In the genomic region with DNA sequence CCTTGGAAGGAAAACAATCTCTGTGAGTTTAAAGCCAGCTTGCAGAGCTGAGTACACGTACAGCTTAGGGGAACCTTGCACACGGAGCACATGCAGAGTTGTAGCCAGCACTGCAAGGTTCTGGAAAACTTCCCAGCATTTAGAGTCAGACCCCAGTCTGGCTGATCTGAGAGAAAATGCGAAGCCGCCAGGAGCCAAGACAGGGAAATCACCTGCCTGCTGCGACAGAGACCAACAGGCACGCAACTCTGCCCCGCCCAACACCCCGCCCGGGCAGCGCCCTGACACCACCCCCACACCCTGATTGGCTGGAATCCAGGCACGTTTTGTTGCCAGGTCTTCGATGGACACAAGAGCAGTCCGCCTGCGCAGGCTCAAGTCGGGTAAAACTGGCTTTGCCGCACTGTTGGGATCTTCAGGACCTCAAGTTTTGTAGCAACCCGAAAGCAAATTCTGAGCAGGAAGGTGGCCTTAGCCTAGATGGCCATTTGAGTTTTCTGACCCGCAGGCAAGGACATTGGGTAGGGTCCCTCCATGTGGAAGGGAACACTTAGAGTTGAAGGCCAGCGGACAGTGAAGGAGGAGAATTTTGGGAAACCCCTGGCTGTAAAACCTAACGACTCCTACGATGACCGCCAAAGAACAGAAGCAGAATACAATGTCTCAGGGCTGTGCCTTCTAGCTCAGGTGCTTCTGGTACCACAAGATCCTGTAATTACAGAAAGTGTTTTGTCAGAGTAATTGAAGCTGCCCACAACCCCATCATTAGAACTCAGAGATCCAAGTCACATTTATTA, we compare ENCODE assay signal across 8 mouse cellular contexts. TPM values are rescaled to one million over a fixed set of nuclear protein-coding genes. Genes with fewer than 3 reads are reported as not detected.
A peak's percentile ranks its signal among the peaks of the same experiment; 100 is the strongest.
DNase-seq lines count a peak whose midpoint lies in the region; ATAC-seq lines count a peak whose summit lies in the region.

No protein-coding gene starts in this region.

- DNase-seq in adrenal gland, adult 18-20 months (ENCODE audit: low spot score in 2 of 2): peak; percentile 79 to 86
- peak; percentile 91 for DNase-seq in embryo, embryonic 10.5 days (ENCODE audit: low spot score)
- DNase-seq in gastrocnemius, postnatal 14 days: peak; percentile 74
- peak; percentile 61 for DNase-seq in hindlimb bud, embryonic 11.5 days (ENCODE audit: extremely low spot score, low read depth, low spot score)
- peak; percentile 18 to 33 for DNase-seq in left cerebral cortex, adult 8-10 months (ENCODE audit: low spot score in 2 of 2)
- peak; percentile 45 to 59 for DNase-seq in right cerebral cortex, adult 2 months (ENCODE audit: low spot score in 2 of 2)
- peak; percentile 64 for DNase-seq in urinary bladder, postnatal 10 days (ENCODE audit: low spot score)

- peak; percentile 92 for ATAC-seq in megakaryocyte, adult 5-6 weeks (ENCODE audit: poor library complexity, severe bottlenecking)

- intact Hi-C loops in gastrocnemius, postnatal 14 days (cut with DNase I; ENCODE audit: low total_unique reads): loop anchor here (5.0 kb wide), 1 partner anchor 409 kb away; no protein-coding TSS in a partner anchor

RNA-seq across cellular contexts. Expression of gene Esr2, which starts 19.1 kb away (rescaled TPM):
- under 1 TPM in 1 of 2 experiments, not detected in 1; 0.20 TPM for total RNA-seq in adrenal gland, adult 18-20 months (2021)
- total RNA-seq in gastrocnemius, postnatal 14 days (2021): not detected
- total RNA-seq in left cerebral cortex, adult 8-10 months (2022): under 1 TPM; 0.33 to 0.63 (median 0.59) TPM
- not detected in 2 replicates for total RNA-seq in megakaryocyte, adult 5-6 weeks (2015)
- not detected in 2 replicates for total RNA-seq in megakaryocyte, adult 5-6 weeks (2017)

RNA-seq across cellular contexts. Expression of gene Tex21, which starts 50.4 kb away (rescaled TPM):
- not detected for total RNA-seq in adrenal gland, adult 18-20 months (2021)
- not detected for total RNA-seq in gastrocnemius, postnatal 14 days (2021)
- not detected for total RNA-seq in left cerebral cortex, adult 8-10 months (2022)
- not detected in 2 replicates for total RNA-seq in megakaryocyte, adult 5-6 weeks (2015)
- not detected in 2 replicates for total RNA-seq in megakaryocyte, adult 5-6 weeks (2017)

RNA-seq across cellular contexts. Expression of gene Mthfd1, which starts 59.0 kb away (rescaled TPM):
- 10 to 100 TPM; 30.9 to 47.3 TPM for total RNA-seq in adrenal gland, adult 18-20 months (2021)
- 10 to 100 TPM; 31.4 to 40.6 TPM for total RNA-seq in gastrocnemius, postnatal 14 days (2021)
- total RNA-seq in left cerebral cortex, adult 8-10 months (2022): 10 to 100 TPM; 42.5 to 45.2 (median 42.9) TPM
- total RNA-seq in megakaryocyte, adult 5-6 weeks (2015): 18.4 and 22.9 TPM in 2 replicates
- 32.6 and 33.4 TPM in 2 replicates for total RNA-seq in megakaryocyte, adult 5-6 weeks (2017)

Comparison
In these comparisons a context has a peak if more than half of its experiments do, and no peak if none do; other contexts are left out.
1. Peak in every context shown above with its lines: DNase-seq and ATAC-seq.
2. DNase-seq: peak in every context shown above with its lines; median percentile 91 in embryo, embryonic 10.5 days; 82 in adrenal gland, adult 18-20 months; 74 in gastrocnemius, postnatal 14 days; 64 in urinary bladder, postnatal 10 days; 61 in hindlimb bud, embryonic 11.5 days; 52 in right cerebral cortex, adult 2 months; 26 in left cerebral cortex, adult 8-10 months.